Mouse (Mus musculus) forebrain, embryonic 12.5 days (tissue): ENCODE measurements at regions not wholly inside any gene's neighbourhood (a gene's known extent, or its start where the extent isn't known, plus 50 kb on each side); places are given as distances from the start of the nearest gene placed in this dataset.

Experiments
- ATAC-seq: fragments of 200-750 bp; cut with Nextera tagmentation; 2 replicates; pipeline ENCODE4 v1.8.0; 2017; ENCODE audit warnings: moderate TSS enrichment; ENCODE audit not compliant: low FRiP score
- H3K27ac ChIP-seq: fragments of 300-500 bp; sonication (generic); 2 replicates; pipeline ENCODE4 v1.5.1; 2016; ENCODE audit warnings: mild to moderate bottlenecking
- H3K27me3 ChIP-seq: fragments of 300-500 bp; sonication (generic); 2 replicates; pipeline ENCODE4 v1.6.1; 2016; ENCODE audit warnings: mild to moderate bottlenecking
- H3K36me3 ChIP-seq: fragments of 300-500 bp; sonication (generic); replicated peaks from 2 replicates; pipeline ENCODE4 v1.6.1; 2016; ENCODE audit warnings: mild to moderate bottlenecking
- H3K4me1 ChIP-seq: fragments of 300-500 bp; sonication (generic); 2 replicates; pipeline ENCODE4 v1.6.1; 2016
- H3K4me2 ChIP-seq: fragments of 300-500 bp; sonication (generic); 2 replicates; pipeline ENCODE4 v1.6.1; 2016; ENCODE audit warnings: mild to moderate bottlenecking, moderate library complexity
- H3K4me3 ChIP-seq: fragments of 300-500 bp; sonication (generic); replicated peaks from 2 replicates; pipeline ENCODE4 v1.5.1; 2016; ENCODE audit warnings: mild to moderate bottlenecking
- H3K9ac ChIP-seq: fragments of 300-500 bp; sonication (generic); 2 replicates; pipeline ENCODE4 v1.6.1; 2016; ENCODE audit warnings: mild to moderate bottlenecking
- H3K9me3 ChIP-seq: fragments of 300-500 bp; sonication (generic); 2 replicates; pipeline ENCODE4 v1.6.1; 2016
- WGBS: fragments of 180-500 bp; shearing (Covaris S2); methylation state at CpG from one replicate; pipeline ENCODE4 v1.1.7; 2016; 5-methylcytosine and 5-hydroxymethylcytosine counted together

- H3K4me2 ChIP-seq, result no peak overlapping the region
- no peaks in the 10 kb centered on the region for H3K9me3 ChIP-seq
- no peak for ATAC-seq
- H3K4me3 ChIP-seq, result no peak overlapping the region
- 87% methylated on average over 9 of the region's 9 CpGs for WGBS
- no peaks in the 10 kb centered on the region for H3K27me3 ChIP-seq
- peaks cover 17% of the 10 kb centered on the region for H3K4me1 ChIP-seq
- H3K27ac ChIP-seq, result no peak overlapping the region
- no peaks in the 10 kb centered on the region for H3K36me3 ChIP-seq
- H3K9ac ChIP-seq, result no peak overlapping the region
These were observed 180.9 kb downstream of the Arrdc4 start for GRCm38 (mm10) chr7:68568127-68568510.

GRCm38 (mm10) chr7:68567452-68568126 is 181.5 kb downstream of the Arrdc4 start:
- no peak overlapping the region for H3K4me3 ChIP-seq
- no peaks in the 10 kb centered on the region for H3K36me3 ChIP-seq
- WGBS, result 93% methylated on average over 3 of the region's 3 CpGs
- no peak overlapping the region for H3K4me2 ChIP-seq
- no peak for ATAC-seq
- H3K9me3 ChIP-seq, result no peaks in the 10 kb centered on the region
- no peaks in the 10 kb centered on the region for H3K27me3 ChIP-seq
- H3K4me1 ChIP-seq, result peaks cover 17% of the 10 kb centered on the region
- H3K27ac ChIP-seq, result no peak overlapping the region
- no peak overlapping the region for H3K9ac ChIP-seq

DNA sequence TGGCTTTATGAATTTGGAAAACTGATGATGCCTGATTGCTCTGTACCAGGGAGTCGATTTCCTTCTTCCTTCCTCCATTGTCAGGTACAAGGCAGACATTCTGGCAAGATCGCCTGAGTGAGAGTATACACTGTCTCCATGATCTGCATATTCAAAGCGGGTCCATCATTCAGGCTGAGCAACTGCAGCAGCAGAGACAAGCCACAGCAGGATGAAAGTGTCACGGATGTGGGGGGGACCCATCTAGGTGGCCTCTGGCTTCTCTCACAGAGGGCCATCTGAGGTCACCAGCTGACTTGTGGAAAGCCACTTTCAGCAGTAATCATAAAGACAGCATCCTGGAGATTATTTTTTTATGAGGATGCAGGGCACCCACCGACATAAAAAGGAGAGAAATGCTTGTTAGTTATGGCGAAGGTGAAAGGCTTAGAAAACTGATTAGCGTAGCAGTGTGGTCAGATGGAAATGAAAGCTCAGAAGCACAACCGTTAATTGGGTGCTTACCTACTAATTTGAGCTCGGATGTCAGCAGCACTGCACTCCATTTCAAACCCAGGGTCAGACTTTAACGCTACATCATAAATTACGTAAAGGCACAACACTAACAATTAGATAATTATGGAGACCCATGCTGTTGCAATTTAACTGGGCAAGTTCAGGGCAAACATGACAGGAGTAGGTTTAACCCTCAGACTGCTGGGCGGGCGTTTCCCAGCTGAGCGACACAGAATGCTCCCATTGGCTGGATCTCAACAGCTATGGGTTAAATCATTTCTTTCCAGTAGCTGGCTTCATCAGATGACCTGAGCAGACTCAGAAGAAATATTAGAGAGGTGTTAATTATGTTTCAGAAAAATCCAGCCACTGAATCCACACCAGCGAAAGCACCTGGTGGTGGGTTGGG is 189.3 kb downstream of the Arrdc4 start:
- H3K27me3 ChIP-seq, result no peaks in the 10 kb centered on the region
- ATAC-seq, result peak; percentile 67
- WGBS, result 53% methylated on average over 15 of the region's 15 CpGs
- H3K27ac ChIP-seq, result no peak overlapping the region
- no peaks in the 10 kb centered on the region for H3K9me3 ChIP-seq
- H3K4me2 ChIP-seq, result no peak overlapping the region
- H3K4me3 ChIP-seq, result no peak overlapping the region
- no peak overlapping the region for H3K9ac ChIP-seq
- 0 out of 2 replicates have a peak, but pooled peaks cover 7% of the 10 kb centered on the region for H3K4me1 ChIP-seq
- H3K36me3 ChIP-seq, result no peaks in the 10 kb centered on the region

GRCm38 (mm10) chr7:68550330-68550729 is 198.7 kb downstream of the Arrdc4 start:
- H3K4me1 ChIP-seq, result 0 out of 2 replicates have a peak, but pooled peaks cover 3% of the 10 kb centered on the region
- no peaks in the 10 kb centered on the region for H3K36me3 ChIP-seq
- whole genome bisulfite sequencing, result 54% methylated on average over 3 of the region's 3 CpGs
- H3K27ac ChIP-seq, result no peak overlapping the region
- no peak overlapping the region for H3K4me2 ChIP-seq
- H3K4me3 ChIP-seq, result no peak overlapping the region
- H3K9me3 ChIP-seq, result no peaks in the 10 kb centered on the region
- H3K27me3 ChIP-seq, result no peaks in the 10 kb centered on the region
- no peak for ATAC-seq
- H3K9ac ChIP-seq, result no peak overlapping the region

DNA sequence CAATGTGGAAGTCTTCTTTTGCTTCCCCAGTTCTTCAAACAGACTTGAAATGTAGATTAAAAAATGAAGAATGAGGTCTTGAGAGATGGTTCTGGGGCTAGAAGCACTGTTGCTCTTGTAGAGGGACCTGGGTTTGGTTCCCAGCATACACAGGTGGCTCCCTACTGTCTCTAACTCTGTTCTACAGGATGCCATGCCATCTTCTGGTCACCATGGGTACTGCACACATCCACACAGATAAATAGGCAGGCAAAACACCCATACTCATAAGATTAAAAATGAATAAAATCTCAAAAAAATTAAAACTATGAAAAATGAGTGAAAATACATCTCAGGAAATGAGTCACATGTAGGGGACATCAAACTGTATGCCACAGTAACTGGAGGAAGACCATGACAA is 200.9 kb downstream of the Arrdc4 start:
- Histone ChIP-seq H3K27me3 (no peaks in the 10 kb centered on the region), H3K4me1 (0 out of 2 replicates have a peak, but pooled peaks cover 3% of the 10 kb centered on the region), H3K4me3 (no peak overlapping the region), H3K9me3 (no peaks in the 10 kb centered on the region), H3K4me2 (no peak overlapping the region), H3K9ac (no peak overlapping the region), H3K36me3 (no peaks in the 10 kb centered on the region), H3K27ac (no peak overlapping the region)
- ATAC-seq, result no peak

GRCm38 (mm10) chr7:68544136-68544535 is 204.9 kb downstream of the Arrdc4 start:
- no peak overlapping the region for H3K4me2 ChIP-seq
- no peak overlapping the region for H3K9ac ChIP-seq
- H3K9me3 ChIP-seq, result no peaks in the 10 kb centered on the region
- H3K27ac ChIP-seq, result no peak overlapping the region
- 85% methylated on average over 11 of the region's 11 CpGs for WGBS
- H3K4me3 ChIP-seq, result no peak overlapping the region
- no peaks in the 10 kb centered on the region for H3K4me1 ChIP-seq
- H3K27me3 ChIP-seq, result no peaks in the 10 kb centered on the region
- no peak for ATAC-seq
- H3K36me3 ChIP-seq, result no peaks in the 10 kb centered on the region

DNA sequence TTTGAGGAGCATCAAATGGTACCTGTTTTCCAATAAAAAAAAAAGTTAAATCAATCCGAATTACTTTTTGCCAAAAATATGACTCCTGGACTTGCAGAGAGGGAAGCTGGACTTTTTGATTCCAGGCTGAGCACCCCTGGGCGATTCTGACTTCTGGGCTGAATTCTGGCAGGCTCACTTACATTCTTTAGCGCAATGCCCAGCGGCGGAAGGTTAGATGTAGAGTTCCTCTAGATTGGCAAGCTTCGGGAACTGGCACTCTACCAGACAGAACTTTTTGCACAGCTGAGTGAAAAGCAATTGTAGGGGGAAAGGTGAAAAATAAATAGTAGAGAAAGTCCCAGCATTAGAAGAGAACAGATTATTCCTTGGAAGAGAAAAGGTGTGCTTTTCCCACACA is 235.5 kb downstream of the Fam169b start:
- ATAC-seq, result no peak
- Histone ChIP-seq H3K4me1 (no peaks in the 10 kb centered on the region), H3K4me3 (no peak overlapping the region), H3K9ac (no peak overlapping the region), H3K4me2 (no peak overlapping the region), H3K36me3 (no peaks in the 10 kb centered on the region), H3K27me3 (no peaks in the 10 kb centered on the region), H3K9me3 (no peaks in the 10 kb centered on the region), H3K27ac (no peak overlapping the region)
- WGBS, result 91% methylated on average over 6 of the region's 6 CpGs

DNA sequence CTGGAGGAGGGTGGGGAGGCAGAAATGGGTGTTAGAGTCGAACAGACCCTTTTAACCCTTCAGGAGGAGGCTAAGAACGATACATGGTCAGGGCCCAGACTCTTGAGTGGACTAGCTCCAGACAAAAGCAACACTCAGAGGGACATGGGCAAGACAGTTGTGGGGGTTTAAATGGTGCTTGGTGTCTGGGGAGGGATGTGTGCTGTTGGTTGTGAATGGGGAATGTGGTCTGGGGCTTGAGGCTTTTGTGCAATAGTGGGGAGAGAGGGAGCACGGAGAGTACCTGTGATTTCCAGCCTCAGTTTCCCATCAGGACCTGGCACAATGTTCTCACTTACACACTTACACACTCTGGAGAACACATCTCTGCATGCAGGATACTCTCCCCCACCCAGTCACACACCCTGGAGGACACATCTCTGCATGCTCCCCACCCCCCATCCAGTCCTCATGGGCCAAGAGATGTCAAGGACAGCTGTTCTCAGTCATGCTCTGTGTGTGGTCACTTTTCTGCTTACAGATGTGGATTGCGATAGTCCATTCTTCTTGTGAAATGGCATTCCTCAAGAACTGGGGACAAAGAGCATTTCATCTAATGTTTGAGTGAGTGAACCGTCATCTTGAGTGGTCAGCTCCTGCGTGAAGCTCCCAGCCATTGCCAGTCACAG is 217.6 kb downstream of the Fam169b start:
- no peaks in the 10 kb centered on the region for H3K27me3 ChIP-seq
- no peaks in the 10 kb centered on the region for H3K36me3 ChIP-seq
- H3K9me3 ChIP-seq, result no peaks in the 10 kb centered on the region
- ATAC-seq, result no peak
- no peak overlapping the region for H3K4me2 ChIP-seq
- H3K4me3 ChIP-seq, result no peak overlapping the region
- no peak overlapping the region for H3K27ac ChIP-seq
- H3K4me1 ChIP-seq, result no peaks in the 10 kb centered on the region
- H3K9ac ChIP-seq, result no peak overlapping the region
- WGBS, result 83% methylated on average over 6 of the region's 6 CpGs

GRCm38 (mm10) chr7:68486676-68487075 is 213.0 kb downstream of the Fam169b start:
- Histone ChIP-seq H3K4me2 (no peak overlapping the region), H3K4me3 (no peak overlapping the region), H3K27me3 (no peaks in the 10 kb centered on the region), H3K36me3 (no peaks in the 10 kb centered on the region), H3K9me3 (no peaks in the 10 kb centered on the region), H3K4me1 (no peaks in the 10 kb centered on the region), H3K27ac (no peak overlapping the region), H3K9ac (no peak overlapping the region)
- ATAC-seq, result no peak
- 86% methylated on average over 3 of the region's 3 CpGs for WGBS

DNA sequence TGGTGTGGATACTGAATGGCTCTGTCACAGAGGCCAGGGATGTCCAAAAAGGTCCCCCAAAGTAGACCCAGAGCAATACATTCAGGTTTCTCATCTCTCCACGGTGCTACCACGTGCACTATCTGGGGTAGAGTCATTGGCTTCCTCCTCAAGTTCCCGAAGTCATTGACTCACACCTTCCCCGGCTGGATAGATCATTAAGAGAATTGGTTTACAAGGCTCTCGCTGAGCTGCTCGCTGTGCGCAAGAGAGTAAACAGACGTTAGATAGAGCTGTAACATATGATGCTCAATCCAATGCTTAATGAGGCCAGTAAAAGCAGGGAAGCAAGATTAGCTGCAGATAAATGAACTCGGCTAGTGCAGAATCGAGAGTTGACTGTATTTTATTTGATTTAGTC is 208.9 kb downstream of the Fam169b start:
- Histone ChIP-seq H3K27ac (no peak overlapping the region), H3K4me1 (no peaks in the 10 kb centered on the region), H3K9me3 (no peaks in the 10 kb centered on the region), H3K9ac (no peak overlapping the region), H3K4me3 (no peak overlapping the region), H3K36me3 (no peaks in the 10 kb centered on the region), H3K27me3 (peaks cover 15% of the 10 kb centered on the region), H3K4me2 (no peak overlapping the region)
- 76% methylated on average over 10 of the region's 10 CpGs for WGBS
- ATAC-seq, result no peak

- peak; percentile 67; the same call in 1 of the 2 replicates for ATAC-seq
- Histone ChIP-seq H3K4me1 (no peaks in the 10 kb centered on the region), H3K27me3 (peaks cover 15% of the 10 kb centered on the region), H3K27ac (no peak overlapping the region), H3K36me3 (no peaks in the 10 kb centered on the region), H3K4me2 (no peak overlapping the region), H3K9me3 (no peaks in the 10 kb centered on the region), H3K9ac (no peak overlapping the region), H3K4me3 (no peak overlapping the region)
- WGBS, result 37% methylated on average over 7 of the region's 7 CpGs
These were observed 207.1 kb downstream of the Fam169b start for GRCm38 (mm10) chr7:68480770-68481169.

- 64% methylated on average over 3 of the region's 3 CpGs for WGBS
- no peaks in the 10 kb centered on the region for H3K4me1 ChIP-seq
- H3K27ac ChIP-seq, result no peak overlapping the region
These were observed 206.7 kb downstream of the Fam169b start for GRCm38 (mm10) chr7:68480336-68480735.

More at GRCm38 (mm10) chr7:68480336-68480735, 206.7 kb downstream of the Fam169b start:
- peaks cover 15% of the 10 kb centered on the region for H3K27me3 ChIP-seq
- no peaks in the 10 kb centered on the region for H3K9me3 ChIP-seq
- ATAC-seq, result peak; percentile 44; the same call in 1 of the 2 replicates
- H3K4me3 ChIP-seq, result no peak overlapping the region
- H3K36me3 ChIP-seq, result no peaks in the 10 kb centered on the region
- no peak overlapping the region for H3K9ac ChIP-seq
- 0 out of 2 replicates have a peak overlapping the region, but pooled peaks have one; percentile 37 for H3K4me2 ChIP-seq
